27 mouse cellular contexts compared by ENCODE assay signal in genomic region chr2:35070275-35070674, GRCm38 (mm10). TPM values are rescaled to one million over a fixed set of nuclear protein-coding genes. Genes with fewer than 3 reads are reported as not detected.
A peak's percentile ranks its signal among the peaks of the same experiment; 100 is the strongest.
DNase-seq lines count a peak whose midpoint lies in the region; ATAC-seq and TF ChIP-seq lines count a peak whose summit lies in the region.
"Had no signal": no experiment of that assay in that cellular context is flagged by ENCODE, and none has a peak within 500 bp of the region (broad histone marks: within the 10 kb centered on the region; RNA-seq: fewer than 3 reads in every experiment).

No protein-coding gene starts in this region.

- no peak overlapping the region for H3K4me3 ChIP-seq in kidney, adult 2 months (ENCODE audit: insufficient read depth, low read depth, low read length)
- H3K4me3 ChIP-seq in kidney, embryonic 14.5 days (ENCODE audit: low read length), result no peak overlapping the region
- no peak overlapping the region for H3K4me3 ChIP-seq in liver, adult 2 months (ENCODE audit: insufficient read depth, low read depth, low read length)
- H3K4me3 ChIP-seq in lung, postnatal 0 days (ENCODE audit: low read depth, low read length), result no peak overlapping the region
- H3K4me3 ChIP-seq: embryonic facial prominence, embryonic 10.5 days; embryonic facial prominence, embryonic 12.5 days; forebrain, embryonic 13.5 days had no signal

- WGBS in kidney, adult 2 months, result 49% methylated on average over 4 of the region's 4 CpGs
- 34% methylated on average over 4 of the region's 4 CpGs for WGBS in kidney, embryonic 14.5 days
- 83% methylated on average over 4 of the region's 4 CpGs for WGBS in liver, adult 2 months
- WGBS in lung, postnatal 0 days, result 74% methylated on average over 4 of the region's 4 CpGs

- ATAC-seq in kidney, embryonic 14.5 days (ENCODE audit: low FRiP score, low TSS enrichment), result peak; percentile 62
- ATAC-seq in lung, postnatal 0 days, result no peak
- ATAC-seq: activated CD4-positive, CD25-positive, alpha-beta regulatory T cell, adult 4 months; CD4-positive, CD25-positive, alpha-beta regulatory T cell, adult 4 months; forebrain, embryonic 13.5 days; Patski had no signal

- TF ChIP-seq EP300 in lung, postnatal 0 days (IDR thresholded peaks at IDR 0.05), result no peak

- no peak for TF ChIP-seq CTCF in kidney, adult 2 months (conservative IDR thresholded peaks at IDR 0.05; ENCODE audit: insufficient read depth, insufficient read length, low read depth, low read length)
- no peak for TF ChIP-seq CTCF in liver, adult 2 months (IDR thresholded peaks at IDR 0.05; ENCODE audit: low read depth, low read length)
- TF ChIP-seq CTCF in lung, postnatal 0 days (IDR thresholded peaks at IDR 0.05), result no peak

- TF ChIP-seq POLR2A in kidney, adult 2 months (IDR thresholded peaks at IDR 0.05; ENCODE audit: low read depth, low read length), result no peak
- TF ChIP-seq POLR2A in liver, adult 2 months (IDR thresholded peaks at IDR 0.05; ENCODE audit: extremely low read depth, insufficient read depth, low read length), result no peak

- H3K79me2 ChIP-seq in liver, adult 2 months (ENCODE audit: control insufficient read depth, insufficient read depth, low read length), result peaks cover 3% of the 10 kb centered on the region; the same call in 1 of the 2 replicates

- no peak overlapping the region for H3K27ac ChIP-seq in kidney, adult 2 months (ENCODE audit: insufficient read depth, low read depth, low read length)
- H3K27ac ChIP-seq in kidney, embryonic 14.5 days (ENCODE audit: low read depth, low read length), result no peak overlapping the region
- peak overlapping the region; percentile 50; the same call in 1 of the 2 replicates for H3K27ac ChIP-seq in liver, adult 2 months (replicated peaks; ENCODE audit: insufficient read depth, low read depth, low read length)
- H3K27ac ChIP-seq in lung, postnatal 0 days (ENCODE audit: low read length), result peak overlapping the region; percentile 20; the same call in 1 of the 2 replicates
- H3K27ac ChIP-seq: embryonic facial prominence, embryonic 10.5 days; embryonic facial prominence, embryonic 12.5 days; forebrain, embryonic 13.5 days had no signal

- no peaks in the 10 kb centered on the region for H3K27me3 ChIP-seq in kidney, adult 2 months (replicated peaks; ENCODE audit: control insufficient read depth, insufficient read depth, low read length)
- no peaks in the 10 kb centered on the region for H3K27me3 ChIP-seq in kidney, embryonic 14.5 days (ENCODE audit: control insufficient read depth, insufficient read depth, low read length)
- H3K27me3 ChIP-seq in liver, adult 2 months (ENCODE audit: control insufficient read depth, insufficient read depth, low read length), result no peaks in the 10 kb centered on the region
- H3K27me3 ChIP-seq in lung, postnatal 0 days (replicated peaks; ENCODE audit: insufficient read depth, low read length), result no peaks in the 10 kb centered on the region
- H3K27me3 ChIP-seq: CH12.LX; embryonic facial prominence, embryonic 12.5 days; forebrain, embryonic 13.5 days; Patski had no signal

- no peaks in the 10 kb centered on the region for H3K36me3 ChIP-seq in kidney, adult 2 months (ENCODE audit: control insufficient read depth, insufficient read depth, low read length)
- no peaks in the 10 kb centered on the region for H3K36me3 ChIP-seq in kidney, embryonic 14.5 days (ENCODE audit: control insufficient read depth, insufficient read depth, low read length)
- no peaks in the 10 kb centered on the region for H3K36me3 ChIP-seq in liver, adult 2 months (ENCODE audit: control insufficient read depth, insufficient read depth, low read length)
- no peaks in the 10 kb centered on the region for H3K36me3 ChIP-seq in lung, postnatal 0 days (ENCODE audit: insufficient read depth, low read length)
- H3K36me3 ChIP-seq: embryonic facial prominence, embryonic 10.5 days; embryonic facial prominence, embryonic 12.5 days; G1E had no signal

- H3K4me2 ChIP-seq in kidney, embryonic 14.5 days (replicated peaks; ENCODE audit: low read depth, low read length), result no peak overlapping the region
- H3K4me2 ChIP-seq in lung, postnatal 0 days (replicated peaks; ENCODE audit: low read depth, low read length), result no peak overlapping the region
- H3K4me2 ChIP-seq: embryonic facial prominence, embryonic 12.5 days; forebrain, embryonic 13.5 days had no signal

- DNase-seq in kidney, adult 2 months, result peak; percentile 7
- DNase-seq in kidney, adult 11 months, result no peak
- DNase-seq in kidney, adult 8-10 months, result no peak
- DNase-seq in liver, adult 2 months (ENCODE audit: extremely low read depth, low read depth, low spot score), result no peak
- no peak for DNase-seq in liver
- no peak for DNase-seq in lung, postnatal 0 days (ENCODE audit: low spot score)
- DNase-seq in lung, postnatal 36 days, result no peak
- DNase-seq: adrenal gland, adult 8-10 months; adrenal gland, postnatal 14 days; adrenal gland, postnatal 36 days; B cell, adult 2 months; cerebellum, adult 11-12 months; cerebellum, adult 2 months; cerebellum, adult 9-10 months; cerebellum, postnatal 10 days; cerebellum, postnatal 25 days had no signal

- H3K9ac ChIP-seq in kidney, embryonic 14.5 days (ENCODE audit: low read depth, low read length), result no peak overlapping the region
- H3K9ac ChIP-seq in liver, adult 2 months (ENCODE audit: low read depth, low read length), result no peak overlapping the region
- no peak overlapping the region for H3K9ac ChIP-seq in lung, postnatal 0 days (replicated peaks; ENCODE audit: low read depth)
- H3K9ac ChIP-seq: embryonic facial prominence, embryonic 12.5 days; forebrain, embryonic 13.5 days had no signal

- no peaks in the 10 kb centered on the region for H3K9me3 ChIP-seq in kidney, embryonic 14.5 days (ENCODE audit: control insufficient read depth, low read length)
- H3K9me3 ChIP-seq in lung, postnatal 0 days (ENCODE audit: low read length), result no peaks in the 10 kb centered on the region
- H3K9me3 ChIP-seq: embryonic facial prominence, embryonic 10.5 days; embryonic facial prominence, embryonic 12.5 days; forebrain, embryonic 13.5 days; G1E had no signal

- no peaks in the 10 kb centered on the region for H3K4me1 ChIP-seq in kidney, adult 2 months (ENCODE audit: control insufficient read depth, insufficient read depth, low read length)
- no peaks in the 10 kb centered on the region for H3K4me1 ChIP-seq in kidney, embryonic 14.5 days (ENCODE audit: control insufficient read depth, insufficient read depth, low read length)
- peaks cover 18% of the 10 kb centered on the region for H3K4me1 ChIP-seq in liver, adult 2 months (ENCODE audit: control insufficient read depth, insufficient read depth, low read length)
- no peaks in the 10 kb centered on the region for H3K4me1 ChIP-seq in lung, postnatal 0 days (ENCODE audit: insufficient read depth, low read depth, low read length)
- H3K4me1 ChIP-seq: embryonic facial prominence, embryonic 10.5 days; embryonic facial prominence, embryonic 12.5 days; forebrain, embryonic 13.5 days had no signal

RNA-seq across cellular contexts. Expression of gene Hc, which starts 9.0 kb away (rescaled TPM):
- 0.13 TPM in 1 of 2 replicates, not detected in the other for polyA plus RNA-seq in kidney, adult 2 months (2012; rRNA removed)
- polyA plus RNA-seq in kidney, embryonic 14.5 days (2014; fragmentation: Nextera tagmentation; extraction: Ambion mirVana), result 0.31 and 0.43 TPM in 2 replicates
- total RNA-seq in liver, adult 2 months (2014; rRNA removed), result 567 and 594 TPM in 2 replicates
- polyA plus RNA-seq in liver, adult 2 months (2012; rRNA removed), result 121 and 139 TPM in 2 replicates
- polyA plus RNA-seq in lung, postnatal 0 days (2015; fragmentation: Nextera tagmentation; extraction: Ambion mirVana), result 149 and 172 TPM in 2 replicates
- total RNA-seq: adrenal gland, adult 18-20 months had no signal
- polyA plus RNA-seq: embryonic facial prominence, embryonic 14.5 days; G1E; Patski had no signal

RNA-seq across cellular contexts. Expression of gene AI182371, which starts 31.1 kb away (rescaled TPM):
- polyA plus RNA-seq in kidney, adult 2 months (2012; rRNA removed), result 0.16 and 0.27 TPM in 2 replicates
- 0.24 TPM in 1 of 2 replicates, not detected in the other for polyA plus RNA-seq in kidney, embryonic 14.5 days (2014; fragmentation: Nextera tagmentation; extraction: Ambion mirVana)
- total RNA-seq in liver, adult 2 months (2014; rRNA removed), result 471 and 592 TPM in 2 replicates
- polyA plus RNA-seq in liver, adult 2 months (2012; rRNA removed), result 124 and 129 TPM in 2 replicates
- 1.4 and 3.0 TPM in 2 replicates for polyA plus RNA-seq in lung, postnatal 0 days (2015; fragmentation: Nextera tagmentation; extraction: Ambion mirVana)

RNA-seq across cellular contexts. Expression of gene Cntrl, which starts 39.0 kb away (rescaled TPM):
- polyA plus RNA-seq in kidney, adult 2 months (2012; rRNA removed), result 5.5 and 7.2 TPM in 2 replicates
- polyA plus RNA-seq in kidney, embryonic 14.5 days (2014; fragmentation: Nextera tagmentation; extraction: Ambion mirVana), result 29.3 and 39.0 TPM in 2 replicates
- total RNA-seq in liver, adult 2 months (2014; rRNA removed), result 13.0 and 22.8 TPM in 2 replicates
- 4.9 and 6.1 TPM in 2 replicates for polyA plus RNA-seq in liver, adult 2 months (2012; rRNA removed)
- 20.1 and 21.3 TPM in 2 replicates for polyA plus RNA-seq in lung, postnatal 0 days (2015; fragmentation: Nextera tagmentation; extraction: Ambion mirVana)

Comparison
In these comparisons a context has a peak if more than half of its experiments do, and no peak if none do; other contexts are left out.
1. H3K27ac ChIP-seq: peak in liver, adult 2 months (single experiment) and lung, postnatal 0 days (single experiment); none in kidney, adult 2 months (single experiment) and kidney, embryonic 14.5 days (single experiment).
2. RNA of gene Hc, which starts 9.0 kb away (polyA plus RNA-seq): 149 to 172 TPM in lung, postnatal 0 days and 121 to 139 TPM in liver, adult 2 months; 0.31 to 0.43 TPM in kidney, embryonic 14.5 days and 0.13 TPM in kidney, adult 2 months; every median in the first group is over 10 times any median in the second.
3. RNA of gene AI182371, which starts 31.1 kb away (polyA plus RNA-seq): 124 to 129 TPM in liver, adult 2 months; 1.4 to 3.0 TPM in lung, postnatal 0 days, 0.16 to 0.27 TPM in kidney, adult 2 months and 0.24 TPM in kidney, embryonic 14.5 days; every median in the first group is over 10 times any median in the second.